Mouse (Mus musculus) duodenum, adult 2 months (tissue): Measurements from ENCODE around the gene Elf4. TPM values are rescaled to one million over a fixed set of nuclear protein-coding genes. Genes with fewer than 3 reads are reported as not detected.

Source experiments
- polyA plus RNA-seq: library from polyadenylated mRNA; depleted of rRNA; stranded (reverse); fragments of >200 nt; gene quantifications from 2 replicates; pipeline ENCODE4 v1.2.3, GENCODE M21; 2012; ENCODE audit warnings: low replicate concordance; rRNA removed

Elf4 gene
- polyA plus RNA-seq = 12.9 and 16.4 TPM in 2 replicates

GRCm38 (mm10) chrX:48462754-48463507, at the start of gene Elf4:
TSS of gene Elf4 (minus strand) at chrX:48463132.

Other genes starting within 250 kb of the Elf4 start
- 0.19 and 0.58 TPM in 2 replicates for gene Utp14a, start 206.3 kb downstream of the Elf4 start, polyA plus RNA-seq
- gene Bcorl1, start 121.8 kb downstream of the Elf4 start, polyA plus RNA-seq = 3.3 and 4.4 TPM in 2 replicates
- gene Aifm1, start 50.4 kb upstream of the Elf4 start, polyA plus RNA-seq = 5.9 and 6.9 TPM in 2 replicates
- gene Rab33a, start 56.2 kb upstream of the Elf4 start, polyA plus RNA-seq = 0.23 TPM in 1 of 2 replicates, not detected in the other
- 0.19 and 0.34 TPM in 2 replicates for gene Zfp280c, start 131.4 kb upstream of the Elf4 start, polyA plus RNA-seq
- 0.46 and 0.74 TPM in 2 replicates for gene Slc25a14, start 160.3 kb upstream of the Elf4 start, polyA plus RNA-seq
- gene Gpr119, start 211.3 kb upstream of the Elf4 start, polyA plus RNA-seq = 0.13 TPM in 1 of 2 replicates, not detected in the other
- 0.18 and 0.34 TPM in 2 replicates for gene Rbmx2, start 231.9 kb upstream of the Elf4 start, polyA plus RNA-seq